Mouse (Mus musculus) C2C12 (cell line): ENCODE data around the gene Tbc1d30.

ENCODE experiments used
- CEBPB ChIP-seq: IDR thresholded peaks from one replicate; pipeline ENCODE4 v1.6.1; 2011; ENCODE audit warnings: low read depth, mild to moderate bottlenecking, control low read depth, moderate library complexity
- CTCF ChIP-seq: IDR thresholded peaks from one replicate; pipeline ENCODE4 v1.5.1; 2011; ENCODE audit not compliant: control insufficient read depth, insufficient read depth, insufficient read length
- FOSL1 ChIP-seq: IDR thresholded peaks from one replicate; pipeline ENCODE4 v1.8.0; 2011; ENCODE audit warnings: mild to moderate bottlenecking, low read length; ENCODE audit not compliant: poor library complexity, insufficient read depth, severe bottlenecking

DNA sequence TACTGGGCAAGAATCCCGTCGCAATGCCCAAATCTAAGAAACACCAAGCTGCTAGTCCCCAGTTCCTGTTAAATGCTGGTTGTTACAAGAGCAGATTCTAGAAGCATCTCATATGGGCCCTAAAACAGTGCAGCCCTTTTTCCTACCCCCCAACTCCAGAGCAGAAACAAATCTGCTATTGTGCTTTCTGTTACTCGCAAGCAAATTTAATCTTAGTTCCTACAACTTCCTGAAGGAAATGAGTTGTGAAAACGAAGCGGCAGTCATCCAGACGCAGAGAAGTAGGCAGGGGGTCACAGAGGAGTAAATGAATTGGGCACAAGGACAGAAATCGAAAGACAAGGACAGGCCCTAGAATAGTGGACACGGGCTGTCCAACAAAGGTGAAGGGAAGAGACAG is 99.9 kb downstream of the Tbc1d30 start:
- no peak for TF ChIP-seq CTCF
- TF ChIP-seq CEBPB, result no peak
- no peak for TF ChIP-seq FOSL1
